Mouse (Mus musculus): Measurements from ENCODE around the gene Ankrd40.

The Ankrd40 gene

GRCm38 (mm10) chr11:94355521-94356217 lies 27.9 kb downstream of the Ankrd40 start:
- no peak for DNase-seq

- DNase-seq: no peak
These were observed 31.4 kb downstream of the Ankrd40 start for GRCm38 (mm10) chr11:94359168-94359567.

GRCm38 (mm10) chr11:94361166-94361870 lies 33.5 kb downstream of the Ankrd40 start:
- no peak for DNase-seq

GRCm38 (mm10) chr11:94362101-94362500 lies 34.3 kb downstream of the Ankrd40 start:
- DNase-seq: no peak

GRCm38 (mm10) chr11:94363690-94364089 lies 35.9 kb downstream of the Ankrd40 start:
- no peak for DNase-seq

GRCm38 (mm10) chr11:94365340-94365739 lies 37.5 kb downstream of the Ankrd40 start:
- no peak for DNase-seq

GRCm38 (mm10) chr11:94369981-94370380 lies 42.2 kb downstream of the Ankrd40 start:
- no peak for DNase-seq

GRCm38 (mm10) chr11:94370809-94371208 lies 43.0 kb downstream of the Ankrd40 start:
- no peak for DNase-seq

- DNase-seq: no peak
These were observed 46.6 kb downstream of the Ankrd40 start for GRCm38 (mm10) chr11:94374276-94374948.

- no peak for DNase-seq
These were observed 51.3 kb downstream of the Ankrd40 start for GRCm38 (mm10) chr11:94379061-94379460.

GRCm38 (mm10) chr11:94379736-94380135 lies 51.9 kb downstream of the Ankrd40 start:
- DNase-seq: no peak

GRCm38 (mm10) chr11:94385977-94386771 lies 58.4 kb downstream of the Ankrd40 start:
- DNase-seq: peak; percentile 44 to 48

GRCm38 (mm10) chr11:94387756-94388155 lies 60.0 kb downstream of the Ankrd40 start:
- no peak for DNase-seq

- DNase-seq: no peak
These were observed 61.2 kb downstream of the Ankrd40 start for GRCm38 (mm10) chr11:94389021-94389420.

GRCm38 (mm10) chr11:94389724-94390396 lies 62.1 kb downstream of the Ankrd40 start:
- no peak for DNase-seq

- no peak for DNase-seq
These were observed 63.0 kb downstream of the Ankrd40 start for GRCm38 (mm10) chr11:94390825-94391224.

Data from B cell, adult 2 months (primary cell).